Mouse (Mus musculus): ENCODE measurements around the gene Ccr10.
A peak's percentile ranks its signal among the peaks of the same experiment; 100 is the strongest.
"Not testable (repeated sequence)": the region's sequence is repeated elsewhere in the genome, so short reads cannot be mapped to it uniquely, and the experiment has no call there.

The Ccr10 gene

GRCm38 (mm10) chr11:101171721-101172433, 3.4 kb downstream of the Ccr10 start:
- DNase-seq: peak; percentile 76 to 78

GRCm38 (mm10) chr11:101170811-101171610, 4.2 kb downstream of the Ccr10 start, which contains the start of gene Plekhh3:
Gene Plekhh3, minus strand, starts transcription at chr11:101171351.
- peak; percentile 93 to 94 for DNase-seq

- peak; percentile 66 to 70 for DNase-seq
Observed at GRCm38 (mm10) chr11:101170354-101170810, 4.9 kb downstream of the Ccr10 start, which contains the start of gene Cntnap1. Gene Cntnap1, plus strand, starts transcription at chr11:101170523.

- peak in 1 of 2 experiments; percentile 56 for DNase-seq
Observed at GRCm38 (mm10) chr11:101169301-101170107, 5.7 kb downstream of the Ccr10 start.

- no peak for DNase-seq
Observed at GRCm38 (mm10) chr11:101168301-101168980, 6.8 kb downstream of the Ccr10 start.

GRCm38 (mm10) chr11:101167963-101168300, 7.3 kb downstream of the Ccr10 start:
- DNase-seq: no peak

- no peak for DNase-seq
Observed at GRCm38 (mm10) chr11:101167211-101167962, 7.9 kb downstream of the Ccr10 start.

- no peak for DNase-seq
Observed at GRCm38 (mm10) chr11:101166357-101166756, 8.9 kb downstream of the Ccr10 start.

- DNase-seq: no peak
Observed at GRCm38 (mm10) chr11:101164677-101165580, 10.3 kb downstream of the Ccr10 start.

- DNase-seq: no peak
Observed at GRCm38 (mm10) chr11:101164351-101164665, 10.9 kb downstream of the Ccr10 start.

GRCm38 (mm10) chr11:101163476-101164350, 11.5 kb downstream of the Ccr10 start:
- DNase-seq: peak in 1 of 2 experiments; percentile 33

- DNase-seq: no peak
Observed at GRCm38 (mm10) chr11:101162772-101163171, 12.5 kb downstream of the Ccr10 start.

GRCm38 (mm10) chr11:101162301-101162700, 12.9 kb downstream of the Ccr10 start:
- DNase-seq: no peak

- DNase-seq: no peak
Observed at GRCm38 (mm10) chr11:101161551-101161950, 13.7 kb downstream of the Ccr10 start.

- not testable (repeated sequence) for DNase-seq
Observed at GRCm38 (mm10) chr11:101160981-101161505, 14.2 kb downstream of the Ccr10 start.

- DNase-seq: not testable (repeated sequence)
Observed at GRCm38 (mm10) chr11:101160151-101160550, 15.1 kb downstream of the Ccr10 start.

- DNase-seq: peak; percentile 80 to 83
Observed at GRCm38 (mm10) chr11:101155728-101156371, 19.4 kb downstream of the Ccr10 start, which contains the start of gene Tubg2. Gene Tubg2, plus strand, starts transcription at chr11:101155907.

GRCm38 (mm10) chr11:101155151-101155550, 20.1 kb downstream of the Ccr10 start:
- no peak for DNase-seq

GRCm38 (mm10) chr11:101154648-101155047, 20.6 kb downstream of the Ccr10 start:
- no peak for DNase-seq

Measured in cerebellum, postnatal 36 days (tissue).